Mouse (Mus musculus) megakaryocyte, embryonic 14.5 days (primary cell): ENCODE measurements around the gene Slc20a1.

Experiments
- FLI1 ChIP-seq: IDR thresholded peaks from 2 replicates; pipeline ENCODE4 v1.6.1; 2012; ENCODE audit warnings: low read length, inconsistent platforms, mixed read lengths
- GATA1 ChIP-seq: IDR thresholded peaks from 3 replicates; pipeline ENCODE4 v1.6.1; 2012; ENCODE audit warnings: mixed read lengths, low read length, inconsistent platforms, borderline replicate concordance

- TF ChIP-seq GATA1 (no peak), FLI1 (no peak)
Observed at GRCm38 (mm10) chr2:129178182-129178908, 20.2 kb upstream of the Slc20a1 start.
